Comparison of ENCODE assay signal across 10 mouse cellular contexts in the genomic region with DNA sequence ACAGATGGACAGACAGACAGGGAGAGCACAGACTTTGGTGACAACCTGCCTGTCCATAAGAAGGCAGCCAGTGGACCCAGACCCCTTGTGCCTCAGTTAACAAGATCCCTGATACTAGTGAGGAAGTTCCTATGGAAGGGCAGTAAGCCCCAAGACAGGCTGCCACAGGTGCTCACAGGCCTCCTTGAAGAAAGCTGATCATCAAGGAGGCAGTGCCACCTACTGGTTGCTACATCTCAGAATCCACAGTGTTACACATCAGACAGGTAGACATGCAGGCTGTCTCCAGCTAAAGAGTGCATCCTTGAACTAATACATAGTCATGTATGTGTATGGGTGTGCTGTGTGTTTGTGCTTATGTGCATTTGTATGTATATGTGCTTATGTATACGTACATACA. TPM values are rescaled to one million over a fixed set of nuclear protein-coding genes. Genes with fewer than 3 reads are reported as not detected.
DNase-seq lines count a peak whose midpoint lies in the region; ATAC-seq and TF ChIP-seq lines count a peak whose summit lies in the region.
"Had no signal": no experiment of that assay in that cellular context is flagged by ENCODE, and none has a peak within 500 bp of the region (broad histone marks: within the 10 kb centered on the region; RNA-seq: fewer than 3 reads in every experiment).

No protein-coding gene starts in this region.

- 93% methylated on average over 1 of the region's 1 CpGs for WGBS in liver, adult 2 months
- WGBS in liver, embryonic 12.5 days (ENCODE audit: insufficient replicate concordance) = 67% methylated on average over 1 of the region's 1 CpGs
- WGBS in forebrain, embryonic 15.5 days = 88% methylated on average over 1 of the region's 1 CpGs

- ATAC-seq in liver, embryonic 12.5 days = no peak
- ATAC-seq in forebrain, embryonic 15.5 days (replicated peaks) = peak; percentile 51; the same call in 1 of the 2 replicates

- H3K9ac ChIP-seq in liver, adult 2 months (ENCODE audit: low read depth, low read length) = no peak overlapping the region
- no peak overlapping the region for H3K9ac ChIP-seq in liver, embryonic 12.5 days
- H3K9ac ChIP-seq in forebrain, embryonic 15.5 days (replicated peaks) = no peak overlapping the region
- H3K9ac ChIP-seq: embryonic facial prominence, embryonic 15.5 days; stomach, embryonic 15.5 days had no signal

- no peak overlapping the region for H3K4me2 ChIP-seq in liver, embryonic 12.5 days
- no peak overlapping the region for H3K4me2 ChIP-seq in forebrain, embryonic 15.5 days (replicated peaks)
- H3K4me2 ChIP-seq: embryonic facial prominence, embryonic 15.5 days; stomach, embryonic 15.5 days had no signal

- peaks cover 5% of the 10 kb centered on the region; the same call in 1 of the 2 replicates for H3K36me3 ChIP-seq in liver, adult 2 months (ENCODE audit: control insufficient read depth, insufficient read depth, low read length)
- peaks cover 94% of the 10 kb centered on the region for H3K36me3 ChIP-seq in liver, embryonic 12.5 days
- 0 out of 2 replicates have a peak, but pooled peaks cover 20% of the 10 kb centered on the region for H3K36me3 ChIP-seq in forebrain, embryonic 15.5 days

- H3K79me2 ChIP-seq in liver, adult 2 months (ENCODE audit: control insufficient read depth, insufficient read depth, low read length) = no peaks in the 10 kb centered on the region

- no peak overlapping the region for H3K27ac ChIP-seq in liver, adult 2 months (replicated peaks; ENCODE audit: insufficient read depth, low read depth, low read length)
- no peak overlapping the region for H3K27ac ChIP-seq in liver, embryonic 12.5 days
- H3K27ac ChIP-seq in forebrain, embryonic 15.5 days (replicated peaks) = no peak overlapping the region
- H3K27ac ChIP-seq: embryonic facial prominence, embryonic 15.5 days; stomach, embryonic 15.5 days had no signal

- TF ChIP-seq CTCF in liver, adult 2 months (IDR thresholded peaks at IDR 0.05; ENCODE audit: low read depth, low read length) = peak; percentile 67

- H3K27me3 ChIP-seq in liver, adult 2 months (ENCODE audit: control insufficient read depth, insufficient read depth, low read length) = no peaks in the 10 kb centered on the region
- no peaks in the 10 kb centered on the region for H3K27me3 ChIP-seq in liver, embryonic 12.5 days (replicated peaks)
- H3K27me3 ChIP-seq in forebrain, embryonic 15.5 days = no peaks in the 10 kb centered on the region
- H3K27me3 ChIP-seq: embryonic facial prominence, embryonic 15.5 days; stomach, embryonic 15.5 days had no signal

- intact Hi-C loops in left cerebral cortex, postnatal 36 days (cut with DNase I) = loop anchor here (5.0 kb wide), 3 partner anchors 95 to 455 kb away; partner anchors contain the start of gene Elfn1

- H3K4me3 ChIP-seq in liver, adult 2 months (ENCODE audit: insufficient read depth, low read depth, low read length) = no peak overlapping the region
- no peak overlapping the region for H3K4me3 ChIP-seq in liver, embryonic 12.5 days
- H3K4me3 ChIP-seq in forebrain, embryonic 15.5 days = no peak overlapping the region
- H3K4me3 ChIP-seq: embryonic facial prominence, embryonic 15.5 days; stomach, embryonic 15.5 days had no signal

- TF ChIP-seq POLR2A in liver, adult 2 months (IDR thresholded peaks at IDR 0.05; ENCODE audit: extremely low read depth, insufficient read depth, low read length) = no peak

- peak; percentile 61 for DNase-seq in liver, adult 2 months (ENCODE audit: extremely low read depth, low read depth, low spot score)
- peak; percentile 32 for DNase-seq in c-Kit-positive CD71-negative TER-119-negative erythroid progenitor cells, embryonic 14.5 days (ENCODE audit: low read depth)
- DNase-seq in induced T-regulatory cell, adult 2 months (ENCODE audit: low read depth) = peak; percentile 78
- DNase-seq in left cerebral cortex, postnatal 36 days (ENCODE audit: low spot score in 2 of 2) = peak; percentile 26 to 57
- DNase-seq in neural tube, embryonic 10.5 days (ENCODE audit: extremely low spot score, low spot score) = peak; percentile 39
- peak; percentile 58 for DNase-seq in testis, postnatal 10 days (ENCODE audit: low spot score)

- H3K9me3 ChIP-seq in liver, embryonic 12.5 days (replicated peaks) = no peaks in the 10 kb centered on the region
- no peaks in the 10 kb centered on the region for H3K9me3 ChIP-seq in forebrain, embryonic 15.5 days
- H3K9me3 ChIP-seq: embryonic facial prominence, embryonic 15.5 days; stomach, embryonic 15.5 days had no signal

- no peaks in the 10 kb centered on the region for H3K4me1 ChIP-seq in liver, adult 2 months (ENCODE audit: control insufficient read depth, insufficient read depth, low read length)
- H3K4me1 ChIP-seq in liver, embryonic 12.5 days = no peaks in the 10 kb centered on the region
- H3K4me1 ChIP-seq in forebrain, embryonic 15.5 days = no peaks in the 10 kb centered on the region
- H3K4me1 ChIP-seq: stomach, embryonic 15.5 days had no signal

RNA-seq across cellular contexts. Expression of gene Mad1l1, which starts 29.2 kb away (rescaled TPM):
- 6.4 and 6.7 TPM in 2 replicates for total RNA-seq in liver, adult 2 months (2014; rRNA removed)
- 13.0 and 14.4 TPM in 2 replicates for polyA plus RNA-seq in liver, adult 2 months (2012; rRNA removed)
- 31.0 and 33.6 TPM in 2 replicates for polyA plus RNA-seq in liver, embryonic 12.5 days (2016; fragmentation: Nextera tagmentation; extraction: Ambion mirVana)
- polyA plus RNA-seq in forebrain, embryonic 15.5 days (2015; fragmentation: Nextera tagmentation; extraction: Ambion mirVana) = 33.8 and 35.5 TPM in 2 replicates
- 10 to 100 TPM; 16.7 to 19.5 TPM for total RNA-seq in left cerebral cortex, postnatal 36 days (2021)

RNA-seq across cellular contexts. Expression of gene Nudt1, which starts 29.3 kb away (rescaled TPM):
- total RNA-seq in liver, adult 2 months (2014; rRNA removed) = 20.7 and 25.3 TPM in 2 replicates
- polyA plus RNA-seq in liver, adult 2 months (2012; rRNA removed) = 15.8 and 20.2 TPM in 2 replicates
- polyA plus RNA-seq in liver, embryonic 12.5 days (2016; fragmentation: Nextera tagmentation; extraction: Ambion mirVana) = 34.6 and 36.3 TPM in 2 replicates
- polyA plus RNA-seq in forebrain, embryonic 15.5 days (2015; fragmentation: Nextera tagmentation; extraction: Ambion mirVana) = 22.3 and 22.9 TPM in 2 replicates
- total RNA-seq in left cerebral cortex, postnatal 36 days (2021) = 1 to 10 TPM; 6.2 to 7.6 TPM

RNA-seq across cellular contexts. Expression of gene Mrm2, which starts 39.5 kb away (rescaled TPM):
- 6.8 and 8.0 TPM in 2 replicates for total RNA-seq in liver, adult 2 months (2014; rRNA removed)
- polyA plus RNA-seq in liver, adult 2 months (2012; rRNA removed) = 8.4 and 8.9 TPM in 2 replicates
- 12.0 and 14.7 TPM in 2 replicates for polyA plus RNA-seq in liver, embryonic 12.5 days (2016; fragmentation: Nextera tagmentation; extraction: Ambion mirVana)
- polyA plus RNA-seq in forebrain, embryonic 15.5 days (2015; fragmentation: Nextera tagmentation; extraction: Ambion mirVana) = 21.3 and 22.1 TPM in 2 replicates
- 10 to 100 TPM in 1 of 2 experiments, 1 to 10 TPM in 1; 8.9 to 11.5 TPM for total RNA-seq in left cerebral cortex, postnatal 36 days (2021)
